Mouse (Mus musculus) cerebellum, adult 2 months (tissue): ENCODE measurements around the gene Wnt4. TPM values are rescaled to one million over a fixed set of nuclear protein-coding genes. Genes with fewer than 3 reads are reported as not detected.

ENCODE experiments used
- DNase-seq, 2 experiments: peaks; one replicate each; pipeline ENCODE4 v3.0.0; 2021
- H3K27ac ChIP-seq: fragments of 200-500 bp; 2 replicates; pipeline ENCODE4 v1.5.1; 2012; ENCODE audit warnings: low read length, control low read depth, inconsistent platforms; ENCODE audit not compliant: insufficient read depth
- H3K27me3 ChIP-seq: fragments of 200-500 bp; 2 replicates; pipeline ENCODE4 v1.6.1; 2012; ENCODE audit warnings: inconsistent platforms, mild to moderate bottlenecking, low read length, moderate library complexity; ENCODE audit not compliant: control insufficient read depth, insufficient read depth
- H3K4me1 ChIP-seq: fragments of 200-500 bp; 2 replicates; pipeline ENCODE4 v1.6.1; 2011; ENCODE audit warnings: low read length; ENCODE audit not compliant: control insufficient read depth, insufficient read depth
- H3K4me3 ChIP-seq: fragments of 200-500 bp; replicated peaks from 2 replicates; pipeline ENCODE3; 2011; ENCODE audit warnings: mild to moderate bottlenecking, low read depth, low read length, control low read depth; ENCODE audit not compliant: insufficient read depth
- CTCF ChIP-seq: fragments of 200-500 bp; IDR thresholded peaks from 2 replicates; pipeline ENCODE4 v1.5.1; 2011; ENCODE audit warnings: low read depth, mild to moderate bottlenecking, control low read depth, low read length, moderate library complexity, borderline replicate concordance; ENCODE audit not compliant: insufficient read depth
- POLR2A ChIP-seq: fragments of 200-500 bp; IDR thresholded peaks from 2 replicates; pipeline ENCODE4 v1.6.1; 2011; ENCODE audit warnings: low read length, control low read depth, borderline replicate concordance; ENCODE audit not compliant: insufficient read depth
- WGBS: fragments of 180-500 bp; shearing (Covaris S2); methylation state at CpG from one replicate; pipeline ENCODE4 v1.1.7; 2018; 5-methylcytosine and 5-hydroxymethylcytosine counted together
- polyA plus RNA-seq: library from polyadenylated mRNA; depleted of rRNA; stranded (reverse); fragments of >200 nt; gene quantifications from 2 replicates; pipeline ENCODE4 v1.2.3, GENCODE M21; 2012

Gene Wnt4
- polyA plus RNA-seq, 1 experiment: 1.7 TPM

GRCm38 (mm10) chr4:137282584-137283406 lies 5.5 kb downstream of the Wnt4 start:
- no peak overlapping the region for H3K4me3 ChIP-seq
- no peak for DNase-seq
- 57% methylated on average over 17 of the region's 17 CpGs for WGBS

GRCm38 (mm10) chr4:137283407-137283732 lies 6.1 kb downstream of the Wnt4 start:
- Histone ChIP-seq H3K27ac (no peak overlapping the region), H3K4me1 (peaks cover 20% of the 10 kb centered on the region), H3K27me3 (no peaks in the 10 kb centered on the region), H3K4me3 (no peak overlapping the region)
- TF ChIP-seq CTCF (no peak), POLR2A (no peak)
- DNase-seq: no peak
- 78% methylated on average over 4 of the region's 4 CpGs for WGBS

More at GRCm38 (mm10) chr4:137282584-137283406, 5.5 kb downstream of the Wnt4 start:
- TF ChIP-seq POLR2A: no peak
- TF ChIP-seq CTCF: no peak
- Histone ChIP-seq H3K27me3 (peaks cover 2% of the 10 kb centered on the region; the same call in 1 of the 2 replicates), H3K4me1 (peaks cover 20% of the 10 kb centered on the region), H3K27ac (no peak overlapping the region)

GRCm38 (mm10) chr4:137285876-137286661 lies 8.8 kb downstream of the Wnt4 start:
- Histone ChIP-seq H3K27me3 (no peaks in the 10 kb centered on the region), H3K4me1 (peaks cover 34% of the 10 kb centered on the region), H3K4me3 (no peak overlapping the region), H3K27ac (no peak overlapping the region)
- 56% methylated on average over 15 of the region's 15 CpGs for WGBS
- TF ChIP-seq CTCF (no peak), POLR2A (no peak)
- no peak for DNase-seq

- Histone ChIP-seq H3K27me3 (no peaks in the 10 kb centered on the region), H3K4me3 (no peak overlapping the region), H3K4me1 (peaks cover 38% of the 10 kb centered on the region), H3K27ac (no peak overlapping the region)
- TF ChIP-seq POLR2A (no peak), CTCF (no peak)
- WGBS: 72% methylated on average over 8 of the region's 8 CpGs
- no peak for DNase-seq
Measured at GRCm38 (mm10) chr4:137286662-137286953, 9.3 kb downstream of the Wnt4 start.

- Histone ChIP-seq H3K4me3 (no peak overlapping the region), H3K27ac (no peak overlapping the region), H3K4me1 (peaks cover 38% of the 10 kb centered on the region), H3K27me3 (no peaks in the 10 kb centered on the region)
- no peak for DNase-seq
- TF ChIP-seq POLR2A: no peak
- TF ChIP-seq CTCF: no peak
- WGBS: 42% methylated on average over 13 of the region's 13 CpGs
Measured at GRCm38 (mm10) chr4:137287206-137287605, 9.9 kb downstream of the Wnt4 start.

GRCm38 (mm10) chr4:137287818-137288217 lies 10.5 kb downstream of the Wnt4 start:
- Histone ChIP-seq H3K27ac (no peak overlapping the region), H3K27me3 (no peaks in the 10 kb centered on the region), H3K4me1 (peaks cover 38% of the 10 kb centered on the region), H3K4me3 (no peak overlapping the region)
- 51% methylated on average over 4 of the region's 4 CpGs for WGBS
- DNase-seq: peak in 1 of 2 experiments; percentile 47
- TF ChIP-seq POLR2A: no peak
- TF ChIP-seq CTCF: peak; percentile 61; the same call in 1 of the 2 replicates

- Histone ChIP-seq H3K27ac (no peak overlapping the region), H3K4me1 (peaks cover 38% of the 10 kb centered on the region), H3K4me3 (no peak overlapping the region), H3K27me3 (no peaks in the 10 kb centered on the region)
- DNase-seq: no peak
- WGBS: 38% methylated on average over 6 of the region's 6 CpGs
- TF ChIP-seq POLR2A (no peak), CTCF (no peak)
Measured at GRCm38 (mm10) chr4:137289701-137290100, 12.4 kb downstream of the Wnt4 start.

- DNase-seq: peak; percentile 76 to 94
- H3K27ac ChIP-seq: no peak overlapping the region
- peaks cover 41% of the 10 kb centered on the region for H3K4me1 ChIP-seq
- no peaks in the 10 kb centered on the region for H3K27me3 ChIP-seq
- no peak overlapping the region for H3K4me3 ChIP-seq
- 8% methylated on average over 3 of the region's 3 CpGs for WGBS
- TF ChIP-seq CTCF (no peak), POLR2A (no peak)
Measured at GRCm38 (mm10) chr4:137290250-137290649, 13.0 kb downstream of the Wnt4 start.
